Mouse (Mus musculus): ENCODE measurements around the gene Olfr1438-ps1.
"Not testable (repeated sequence)": the region's sequence is repeated elsewhere in the genome, so short reads cannot be mapped to it uniquely, and the experiment has no call there.

Olfr1438-ps1 gene

GRCm38 (mm10) chr19:12335810-12336209, at the start of gene Olfr1438-ps1:
Olfr1438-ps1 (minus strand) TSS chr19:12335910.
- DNase-seq (ENCODE audit: low spot score in 2 of 2), result no peak

GRCm38 (mm10) chr19:12374465-12375025, 38.8 kb upstream of the Olfr1438-ps1 start:
- DNase-seq (ENCODE audit: low spot score in 2 of 2), result no peak

- no peak for DNase-seq (ENCODE audit: low spot score in 2 of 2)
These were observed 37.3 kb upstream of the Olfr1438-ps1 start for GRCm38 (mm10) chr19:12373004-12373403.

- DNase-seq (ENCODE audit: low spot score in 2 of 2), result no peak
These were observed 10.7 kb downstream of the Olfr1438-ps1 start, which contains the start of gene Olfr1437 for GRCm38 (mm10) chr19:12325001-12325400. Olfr1437 (minus strand) TSS chr19:12325101.

- DNase-seq (ENCODE audit: low spot score in 2 of 2), result not testable (repeated sequence)
These were observed 36.7 kb downstream of the Olfr1438-ps1 start, which contains the start of gene Olfr1436 for GRCm38 (mm10) chr19:12299030-12299429. Olfr1436 (minus strand) TSS chr19:12299130.

GRCm38 (mm10) chr19:12292979-12293378, 42.7 kb downstream of the Olfr1438-ps1 start:
- no peak for DNase-seq (ENCODE audit: low spot score in 2 of 2)

GRCm38 (mm10) chr19:12279554-12279953, 56.2 kb downstream of the Olfr1438-ps1 start, which contains the start of gene Olfr1434:
Olfr1434 (plus strand) TSS chr19:12279854.
- DNase-seq (ENCODE audit: low spot score in 2 of 2), result no peak
